ENCODE assay signal across 29 mouse cellular contexts in the genomic region with DNA sequence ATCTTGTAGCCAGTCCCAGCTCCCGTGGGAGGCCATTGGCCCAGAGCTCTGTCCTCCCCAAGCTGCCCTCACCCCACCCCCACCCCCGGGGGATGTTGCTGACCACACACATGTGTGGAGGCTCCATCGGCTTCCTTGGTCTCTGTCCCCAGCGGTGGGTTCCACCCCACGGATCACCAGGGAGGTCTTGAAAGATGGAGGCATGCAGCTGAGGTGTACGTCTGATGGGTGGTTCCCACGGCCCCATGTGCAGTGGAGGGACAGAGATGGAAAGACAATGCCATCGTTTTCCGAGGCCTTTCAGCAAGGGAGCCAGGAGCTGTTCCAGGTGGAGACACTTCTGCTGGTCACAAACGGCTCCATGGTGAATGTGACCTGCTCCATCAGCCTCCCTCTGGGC. TPM values are rescaled to one million over a fixed set of nuclear protein-coding genes. Genes with fewer than 3 reads are reported as not detected.
"Had no signal": no experiment of that assay in that cellular context is flagged by ENCODE, and none has a peak within 500 bp of the region (broad histone marks: within the 10 kb centered on the region; RNA-seq: fewer than 3 reads in every experiment).

No protein-coding gene starts in this region.

- H3K4me1 ChIP-seq: midbrain, embryonic 13.5 days; midbrain, embryonic 15.5 days; neural tube, embryonic 12.5 days had no signal

- H3K9me3 ChIP-seq: megakaryocyte, embryonic 14.5 days; midbrain, embryonic 13.5 days; midbrain, embryonic 15.5 days; neural tube, embryonic 12.5 days had no signal

- DNase-seq: lung, adult 18-20 months; lung, embryonic 14.5 days; lung, postnatal 10 days; lung, postnatal 4 days; retina, postnatal 1 day; right cerebral cortex, adult 18-20 months; right cerebral cortex, postnatal 25 days; right cerebral cortex, postnatal 4 days; spleen, adult 18-20 months; thymus, adult 2 months; thymus, postnatal 25 days; thymus, postnatal 4 days had no signal

- H3K36me3 ChIP-seq: midbrain, embryonic 13.5 days; midbrain, embryonic 15.5 days; neural tube, embryonic 12.5 days had no signal

- H3K4me3 ChIP-seq: megakaryocyte, embryonic 14.5 days; midbrain, embryonic 13.5 days; midbrain, embryonic 15.5 days; neural tube, embryonic 12.5 days had no signal

- H3K4me2 ChIP-seq: lung, embryonic 14.5 days; midbrain, embryonic 11.5 days; midbrain, embryonic 13.5 days; midbrain, embryonic 15.5 days; neural tube, embryonic 12.5 days had no signal

- ATAC-seq: midbrain, embryonic 13.5 days; midbrain, embryonic 15.5 days had no signal

- H3K9ac ChIP-seq: liver, embryonic 14.5 days; lung, embryonic 14.5 days; midbrain, embryonic 13.5 days; midbrain, embryonic 15.5 days; neural tube, embryonic 12.5 days had no signal

- H3K27ac ChIP-seq: liver, embryonic 14.5 days; midbrain, embryonic 13.5 days; midbrain, embryonic 15.5 days; neural tube, embryonic 12.5 days had no signal

- H3K27me3 ChIP-seq: midbrain, embryonic 13.5 days; midbrain, embryonic 15.5 days; neural tube, embryonic 12.5 days had no signal

RNA-seq across cellular contexts. Expression of a gene that starts 10.4 kb away (rescaled TPM):
- total RNA-seq: megakaryocyte progenitor cell, adult 5-6 weeks; midbrain, postnatal 0 days had no signal
- polyA plus RNA-seq: midbrain, embryonic 13.5 days; midbrain, embryonic 15.5 days; midbrain, postnatal 0 days; neural tube, embryonic 12.5 days; neural tube, embryonic 14.5 days had no signal

RNA-seq across cellular contexts. Expression of a gene that starts 11.9 kb away (rescaled TPM):
- total RNA-seq: megakaryocyte progenitor cell, adult 5-6 weeks; midbrain, postnatal 0 days; monocyte, adult 5-6 weeks had no signal
- polyA plus RNA-seq: liver, embryonic 14.5 days; lung, embryonic 14.5 days; lung, embryonic 16.5 days; midbrain, embryonic 11.5 days; midbrain, embryonic 13.5 days; midbrain, embryonic 15.5 days; midbrain, postnatal 0 days; neural tube, embryonic 12.5 days; neural tube, embryonic 14.5 days; stomach, embryonic 14.5 days; urinary bladder, adult 2 months had no signal

RNA-seq across cellular contexts. Expression of a gene that starts 33.6 kb away (rescaled TPM):
- total RNA-seq: monocyte, adult 5-6 weeks had no signal
- polyA plus RNA-seq: small intestine, adult 2 months had no signal

RNA-seq across cellular contexts. Expression of a gene that starts 39.6 kb away (rescaled TPM):
- polyA plus RNA-seq: liver, embryonic 14.5 days; liver, embryonic 16.5 days; lung, embryonic 14.5 days; midbrain, embryonic 11.5 days; midbrain, embryonic 13.5 days; neural tube, embryonic 12.5 days; stomach, embryonic 14.5 days; stomach, embryonic 16.5 days; testis, adult 2 months had no signal
